Mouse (Mus musculus): ENCODE measurements around the gene Spocd1.

Spocd1 gene

GRCm38 (mm10) chr4:130001710-130002109 lies 72.7 kb downstream of the Spocd1 start:
- no peak for DNase-seq (ENCODE audit: low read depth in 1 of 2, low spot score in 2 of 2)

GRCm38 (mm10) chr4:130002157-130002556 lies 73.1 kb downstream of the Spocd1 start:
- no peak for DNase-seq (ENCODE audit: low read depth in 1 of 2, low spot score in 2 of 2)

- no peak for DNase-seq (ENCODE audit: low read depth in 1 of 2, low spot score in 2 of 2)
Observed at GRCm38 (mm10) chr4:130005593-130005992, 76.5 kb downstream of the Spocd1 start.

GRCm38 (mm10) chr4:130006533-130006932 lies 77.5 kb downstream of the Spocd1 start:
- no peak for DNase-seq (ENCODE audit: low read depth in 1 of 2, low spot score in 2 of 2)
